Mouse (Mus musculus) retina, adult 2 months (tissue): ENCODE measurements around the gene Spag5.

Experiments
- DNase-seq: peaks from one replicate; pipeline ENCODE4 v3.0.0-alpha.2; 2012; ENCODE audit warnings: low read depth, low spot score

Spag5 gene

GRCm38 (mm10) chr11:78322860-78323259 lies 21.5 kb downstream of the Spag5 start, which contains the start of gene Aldoc:
TSS of gene Aldoc (plus strand) at chr11:78322968.
- peak; percentile 88 for DNase-seq

GRCm38 (mm10) chr11:78324000-78324785 lies 22.9 kb downstream of the Spag5 start:
- no peak for DNase-seq

- DNase-seq: no peak
Observed at GRCm38 (mm10) chr11:78324965-78325364, 23.6 kb downstream of the Spag5 start.

- DNase-seq: no peak
Observed at GRCm38 (mm10) chr11:78327215-78327614, 25.9 kb downstream of the Spag5 start.

GRCm38 (mm10) chr11:78327634-78328511 lies 26.5 kb downstream of the Spag5 start, which contains the start of gene Pigs:
TSS of gene Pigs (plus strand) at chr11:78328415.
- peak; percentile 83 for DNase-seq

GRCm38 (mm10) chr11:78328512-78329056 lies 27.3 kb downstream of the Spag5 start:
- no peak for DNase-seq

GRCm38 (mm10) chr11:78332676-78333075 lies 31.3 kb downstream of the Spag5 start:
- DNase-seq: no peak

GRCm38 (mm10) chr11:78333992-78334391 lies 32.7 kb downstream of the Spag5 start:
- no peak for DNase-seq

GRCm38 (mm10) chr11:78337040-78337439 lies 35.7 kb downstream of the Spag5 start:
- no peak for DNase-seq

- DNase-seq: no peak
Observed at GRCm38 (mm10) chr11:78341702-78342101, 40.4 kb downstream of the Spag5 start.

GRCm38 (mm10) chr11:78343381-78344327 lies 42.3 kb downstream of the Spag5 start, which contains the start of gene Unc119:
TSS of gene Unc119 (plus strand) at chr11:78343482.
- peak; percentile 75 for DNase-seq

- DNase-seq: no peak
Observed at GRCm38 (mm10) chr11:78344328-78344889, 43.1 kb downstream of the Spag5 start.

GRCm38 (mm10) chr11:78344890-78345715 lies 43.8 kb downstream of the Spag5 start:
- DNase-seq: peak; percentile 90

- DNase-seq: no peak
Observed at GRCm38 (mm10) chr11:78345801-78346200, 44.5 kb downstream of the Spag5 start.

GRCm38 (mm10) chr11:78346326-78347069 lies 45.2 kb downstream of the Spag5 start:
- peak; percentile 94 for DNase-seq

- peak; percentile 81 for DNase-seq
Observed at GRCm38 (mm10) chr11:78347070-78347754, 45.9 kb downstream of the Spag5 start.

GRCm38 (mm10) chr11:78347908-78348307 lies 46.6 kb downstream of the Spag5 start:
- DNase-seq: no peak

- no peak for DNase-seq
Observed at GRCm38 (mm10) chr11:78348474-78348873, 47.1 kb downstream of the Spag5 start.
